Mouse (Mus musculus) forebrain, embryonic 14.5 days (tissue): ENCODE measurements at regions not wholly inside any gene's neighbourhood (a gene's known extent, or its start where the extent isn't known, plus 50 kb on each side); places are given as distances from the start of the nearest gene placed in this dataset.
A peak's percentile ranks its signal among the peaks of the same experiment; 100 is the strongest.

ENCODE experiments used
- ATAC-seq: fragments of 200-750 bp; cut with Nextera tagmentation; 2 replicates; pipeline ENCODE4 v1.8.0; 2017; ENCODE audit warnings: mild to moderate bottlenecking, moderate library complexity
- DNase-seq: peaks from one replicate; pipeline ENCODE4 v3.0.0-alpha.2; 2015; ENCODE audit warnings: low spot score
- H3K27ac ChIP-seq: fragments of 300-500 bp; sonication (generic); 2 replicates; pipeline ENCODE4 v1.5.1; 2014; ENCODE audit warnings: low read depth, mild to moderate bottlenecking, control low read depth, low read length, moderate library complexity
- H3K27me3 ChIP-seq: fragments of 300-500 bp; sonication (generic); replicated peaks from 2 replicates; pipeline ENCODE4 v1.6.1; 2014; ENCODE audit warnings: low read length, control low read depth, mixed read lengths; ENCODE audit not compliant: control insufficient read depth, insufficient read depth
- H3K36me3 ChIP-seq: fragments of 300-500 bp; sonication (generic); 2 replicates; pipeline ENCODE4 v1.6.1; 2014; ENCODE audit warnings: low read length, control low read depth; ENCODE audit not compliant: control insufficient read depth, insufficient read depth
- H3K4me1 ChIP-seq: fragments of 300-500 bp; sonication (generic); 2 replicates; pipeline ENCODE4 v1.6.1; 2014; ENCODE audit warnings: antibody characterized with exemption, low read length, control low read depth; ENCODE audit not compliant: control insufficient read depth, insufficient read depth
- H3K4me2 ChIP-seq: fragments of 300-500 bp; sonication (generic); 2 replicates; pipeline ENCODE4 v1.6.1; 2014; ENCODE audit warnings: mild to moderate bottlenecking, control low read depth, low read length
- H3K4me3 ChIP-seq: fragments of 300-500 bp; sonication (generic); 2 replicates; pipeline ENCODE4 v1.5.1; 2014; ENCODE audit warnings: low read depth, low read length, control low read depth
- H3K9ac ChIP-seq: fragments of 300-500 bp; sonication (generic); 2 replicates; pipeline ENCODE4 v1.6.1; 2014; ENCODE audit warnings: mild to moderate bottlenecking, low read length, control low read depth, moderate library complexity
- H3K9me3 ChIP-seq: fragments of 300-500 bp; sonication (generic); replicated peaks from 2 replicates; pipeline ENCODE4 v1.6.1; 2016; ENCODE audit warnings: low read length, control low read depth, mixed read lengths; ENCODE audit not compliant: control insufficient read depth
- WGBS: fragments of 180-500 bp; shearing (Covaris S2); extraction: QIAGEN DNeasy Blood & Tissue Kit; methylation state at CpG from one replicate; pipeline ENCODE4 v1.1.7; 2014; 5-methylcytosine and 5-hydroxymethylcytosine counted together

GRCm38 (mm10) chr3:77993700-77994099 is 1292.6 kb downstream of the Rapgef2 start:
- no peak overlapping the region for H3K27ac ChIP-seq
- ATAC-seq (peak; percentile 95), DNase-seq (peak; percentile 84)
- H3K4me1 ChIP-seq = no peaks in the 10 kb centered on the region
- H3K27me3 ChIP-seq = no peaks in the 10 kb centered on the region
- no peak overlapping the region for H3K4me3 ChIP-seq
- 47% methylated on average over 1 of the region's 1 CpGs for WGBS
- H3K9me3 ChIP-seq = no peaks in the 10 kb centered on the region
- no peaks in the 10 kb centered on the region for H3K36me3 ChIP-seq
- no peak overlapping the region for H3K4me2 ChIP-seq
- H3K9ac ChIP-seq = no peak overlapping the region

GRCm38 (mm10) chr3:77944801-77945200 is 1341.5 kb downstream of the Rapgef2 start:
- H3K4me2 ChIP-seq = no peak overlapping the region
- DNase-seq (no peak), ATAC-seq (no peak)
- no peak overlapping the region for H3K4me3 ChIP-seq
- no peaks in the 10 kb centered on the region for H3K36me3 ChIP-seq
- H3K4me1 ChIP-seq = no peaks in the 10 kb centered on the region
- H3K9ac ChIP-seq = no peak overlapping the region
- no peaks in the 10 kb centered on the region for H3K27me3 ChIP-seq
- WGBS = 83% methylated on average over 1 of the region's 1 CpGs
- H3K9me3 ChIP-seq = no peaks in the 10 kb centered on the region
- H3K27ac ChIP-seq = no peak overlapping the region

GRCm38 (mm10) chr3:77897244-77897643 is 1389.1 kb downstream of the Rapgef2 start:
- Histone ChIP-seq H3K4me2 (no peak overlapping the region), H3K4me3 (no peak overlapping the region), H3K27ac (no peak overlapping the region), H3K9me3 (no peaks in the 10 kb centered on the region), H3K9ac (no peak overlapping the region), H3K36me3 (no peaks in the 10 kb centered on the region), H3K4me1 (no peaks in the 10 kb centered on the region), H3K27me3 (no peaks in the 10 kb centered on the region)
- ATAC-seq (no peak), DNase-seq (no peak)
- 88% methylated on average over 4 of the region's 4 CpGs for WGBS

- no peaks in the 10 kb centered on the region for H3K27me3 ChIP-seq
- H3K36me3 ChIP-seq = no peaks in the 10 kb centered on the region
- no peak overlapping the region for H3K9ac ChIP-seq
- no peak overlapping the region for H3K4me2 ChIP-seq
- ATAC-seq = no peak
- H3K4me1 ChIP-seq = no peaks in the 10 kb centered on the region
- WGBS = 90% methylated on average over 3 of the region's 3 CpGs
- no peak overlapping the region for H3K27ac ChIP-seq
- no peaks in the 10 kb centered on the region for H3K9me3 ChIP-seq
- DNase-seq = no peak
- no peak overlapping the region for H3K4me3 ChIP-seq
Measured at GRCm38 (mm10) chr3:77887634-77888033, 1398.7 kb downstream of the Rapgef2 start.

GRCm38 (mm10) chr3:77848717-77849241 is 1437.5 kb downstream of the Rapgef2 start:
- ATAC-seq (no peak), DNase-seq (no peak)
- H3K27me3 ChIP-seq = no peaks in the 10 kb centered on the region
- H3K27ac ChIP-seq = no peak overlapping the region
- H3K9ac ChIP-seq = no peak overlapping the region
- no peaks in the 10 kb centered on the region for H3K9me3 ChIP-seq
- no peak overlapping the region for H3K4me2 ChIP-seq
- H3K4me1 ChIP-seq = no peaks in the 10 kb centered on the region
- 71% methylated on average over 3 of the region's 3 CpGs for WGBS
- H3K36me3 ChIP-seq = no peaks in the 10 kb centered on the region
- H3K4me3 ChIP-seq = no peak overlapping the region

- no peak overlapping the region for H3K9ac ChIP-seq
- no peaks in the 10 kb centered on the region for H3K27me3 ChIP-seq
- DNase-seq (peak; percentile 48), ATAC-seq (peak; percentile 59)
- no peak overlapping the region for H3K4me3 ChIP-seq
- peak overlapping the region; percentile 14; the same call in 1 of the 2 replicates for H3K4me2 ChIP-seq
- H3K36me3 ChIP-seq = no peaks in the 10 kb centered on the region
- H3K27ac ChIP-seq = 0 out of 2 replicates have a peak overlapping the region, but pooled peaks have one; percentile 21
- H3K9me3 ChIP-seq = no peaks in the 10 kb centered on the region
- H3K4me1 ChIP-seq = peaks cover 16% of the 10 kb centered on the region
- 14% methylated on average over 1 of the region's 1 CpGs for WGBS
Measured at GRCm38 (mm10) chr3:77832230-77832805, 1454.0 kb downstream of the Rapgef2 start.

- peaks cover 16% of the 10 kb centered on the region for H3K4me1 ChIP-seq
- DNase-seq (peak; percentile 12), ATAC-seq (no peak; the same call in 1 of the 2 replicates)
- H3K9me3 ChIP-seq = no peaks in the 10 kb centered on the region
- no peak overlapping the region for H3K4me3 ChIP-seq
- H3K27me3 ChIP-seq = no peaks in the 10 kb centered on the region
- 60% methylated on average over 2 of the region's 2 CpGs for WGBS
- H3K9ac ChIP-seq = no peak overlapping the region
- H3K4me2 ChIP-seq = no peak overlapping the region
- H3K27ac ChIP-seq = no peak overlapping the region
- H3K36me3 ChIP-seq = no peaks in the 10 kb centered on the region
Measured at GRCm38 (mm10) chr3:77831760-77832159, 1454.6 kb downstream of the Rapgef2 start.

- no peak for ATAC-seq
- Histone ChIP-seq H3K36me3 (no peaks in the 10 kb centered on the region), H3K9ac (no peak overlapping the region), H3K4me2 (no peak overlapping the region), H3K27me3 (no peaks in the 10 kb centered on the region), H3K4me1 (peaks cover 16% of the 10 kb centered on the region), H3K9me3 (no peaks in the 10 kb centered on the region), H3K4me3 (no peak overlapping the region), H3K27ac (0 out of 2 replicates have a peak overlapping the region, but pooled peaks have one; percentile 16)
- 46% methylated on average over 4 of the region's 4 CpGs for WGBS
- DNase-seq = peak; percentile 32
Measured at GRCm38 (mm10) chr3:77831256-77831655, 1455.1 kb downstream of the Rapgef2 start.

GRCm38 (mm10) chr3:77830219-77830618 is 1456.1 kb downstream of the Rapgef2 start:
- ATAC-seq = peak; percentile 56
- Histone ChIP-seq H3K9me3 (no peaks in the 10 kb centered on the region), H3K4me1 (peaks cover 16% of the 10 kb centered on the region), H3K36me3 (no peaks in the 10 kb centered on the region), H3K27ac (no peak overlapping the region), H3K4me3 (no peak overlapping the region), H3K9ac (no peak overlapping the region), H3K4me2 (no peak overlapping the region), H3K27me3 (no peaks in the 10 kb centered on the region)
- DNase-seq = peak; percentile 62
